Mouse (Mus musculus): ENCODE results near the gene Ugt1a7c. TPM values are rescaled to one million over a fixed set of nuclear protein-coding genes. Genes with fewer than 3 reads are reported as not detected.

Gene Ugt1a7c
- total and polyA plus RNA-seq, 3 experiments: not detected

DNA sequence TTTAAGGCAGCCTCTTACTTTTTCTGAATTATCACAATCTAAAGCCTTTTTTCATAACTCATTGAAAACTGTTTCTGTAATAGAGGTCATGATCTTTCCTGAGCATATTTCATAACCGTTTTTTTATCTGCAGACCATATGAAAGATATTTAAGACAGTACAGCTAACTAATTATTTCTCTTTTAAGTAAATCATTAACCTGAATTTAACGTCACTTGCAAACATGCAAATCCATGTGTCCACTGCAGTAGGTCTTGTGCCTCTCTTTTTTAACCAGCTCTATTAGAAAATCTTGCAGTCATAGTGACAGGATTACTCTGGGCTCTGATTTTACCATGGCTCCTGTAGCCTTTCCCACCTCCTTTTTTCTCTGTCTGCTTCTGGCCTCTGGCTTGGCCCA lies 24.4 kb upstream of the Ugt1a7c start, which contains the start of gene Ugt1a9:
Gene Ugt1a9, plus strand, starts transcription at position 306 of the 400 bp plus-strand sequence.
- H3K9me3 ChIP-seq (replicated peaks; ENCODE audit: insufficient read depth, low read length): no peaks in the 10 kb centered on the region
- H3K4me1 ChIP-seq (ENCODE audit: control insufficient read depth in 1 of 2, insufficient read depth in 2 of 2, low read length in 2 of 2): no peaks in the 10 kb centered on the region
- TF ChIP-seq ZMIZ1 (IDR thresholded peaks at IDR 0.05; ENCODE audit: low read depth, low read length) (no peak), ZC3H11A (IDR thresholded peaks at IDR 0.05; ENCODE audit: low read depth, low read length) (no peak), SIN3A (IDR thresholded peaks at IDR 0.05; ENCODE audit: low read length) (no peak), UBTF (IDR thresholded peaks at IDR 0.05; ENCODE audit: borderline replicate concordance, insufficient read depth, low read depth, low read length) (no peak), EP300 (IDR thresholded peaks at IDR 0.05; ENCODE audit: low read depth in 1 of 2, low read length in 2 of 2) (no peak), MAFK (IDR thresholded peaks at IDR 0.05; ENCODE audit: borderline replicate concordance, low read depth, low read length) (no peak), TCF12 (IDR thresholded peaks at IDR 0.05; ENCODE audit: low read depth, low read length) (no peak), MEF2A (IDR thresholded peaks at IDR 0.05; ENCODE audit: extremely low read depth, insufficient replicate concordance, low read depth, low read length, poor library complexity, severe bottlenecking) (no peak), KAT2A (conservative IDR thresholded peaks at IDR 0.05; ENCODE audit: low read depth, low read length) (no peak), MXI1 (IDR thresholded peaks at IDR 0.05; ENCODE audit: low read depth, low read length) (no peak), ELF1 (IDR thresholded peaks at IDR 0.05; ENCODE audit: low read depth, low read length) (no peak), POLR2A (IDR thresholded peaks at IDR 0.05; ENCODE audit: control insufficient read depth in 1 of 2, insufficient read depth in 1 of 2, low read depth in 1 of 2, low read length in 2 of 2, poor library complexity in 1 of 2) (no peak), RCOR1 (IDR thresholded peaks at IDR 0.05; ENCODE audit: low read depth, low read length) (no peak), CHD1 (IDR thresholded peaks at IDR 0.05; ENCODE audit: low read depth, low read length) (no peak), MAX (IDR thresholded peaks at IDR 0.05; ENCODE audit: low read length) (no peak), ZKSCAN1 (IDR thresholded peaks at IDR 0.05; ENCODE audit: low read depth, low read length) (no peak), RAD21 (IDR thresholded peaks at IDR 0.05; ENCODE audit: low read depth, low read length) (no peak), USF2 (IDR thresholded peaks at IDR 0.05; ENCODE audit: borderline replicate concordance in 1 of 2, insufficient read depth in 1 of 2, low read depth in 1 of 2, low read length in 2 of 2) (no peak), GABPA (IDR thresholded peaks at IDR 0.05; ENCODE audit: low read depth, low read length) (no peak)
- peaks cover 0 to 1% of the 10 kb centered on the region in 2 experiments; a peak in 1 of 4 replicates for H3K27me3 ChIP-seq (ENCODE audit: control insufficient read depth in 1 of 2, insufficient read depth in 2 of 2, low read length in 2 of 2)
- H3K9ac ChIP-seq (ENCODE audit: control insufficient read depth, low read depth, low read length, poor library complexity, severe bottlenecking): no peak within 1 kb of the TSS
- H3K27ac ChIP-seq (ENCODE audit: control insufficient read depth, low read depth, low read length): no peak within 1 kb of the TSS
- no peak for DNase-seq (ENCODE audit: low read depth, low spot score)
- H3K36me3 ChIP-seq (ENCODE audit: control insufficient read depth in 1 of 2, insufficient read depth in 2 of 2, low read length in 2 of 2): no peaks in the 10 kb centered on the region
- H3K79me2 ChIP-seq (ENCODE audit: control insufficient read depth, insufficient read depth, low read length, poor library complexity): no peaks in the 10 kb centered on the region
- no peak within 1 kb of the TSS for H3K4me3 ChIP-seq (ENCODE audit: control insufficient read depth in 1 of 2, insufficient read depth in 1 of 2, low read depth in 2 of 2, low read length in 2 of 2)

- H3K36me3 ChIP-seq (ENCODE audit: control insufficient read depth in 1 of 2, insufficient read depth in 2 of 2, low read length in 2 of 2): no peaks in the 10 kb centered on the region
- H3K27me3 ChIP-seq (ENCODE audit: control insufficient read depth in 1 of 2, insufficient read depth in 2 of 2, low read length in 2 of 2): peaks cover 0 to 1% of the 10 kb centered on the region in 2 experiments; a peak in 1 of 4 replicates
- TF ChIP-seq MXI1 (IDR thresholded peaks at IDR 0.05; ENCODE audit: low read depth, low read length) (no peak), USF2 (IDR thresholded peaks at IDR 0.05; ENCODE audit: borderline replicate concordance in 1 of 2, insufficient read depth in 1 of 2, low read depth in 1 of 2, low read length in 2 of 2) (no peak), MYB (IDR thresholded peaks at IDR 0.05; ENCODE audit: low read depth, low read length) (no peak), RAD21 (IDR thresholded peaks at IDR 0.05; ENCODE audit: low read depth, low read length) (no peak), UBTF (IDR thresholded peaks at IDR 0.05; ENCODE audit: borderline replicate concordance, insufficient read depth, low read depth, low read length) (no peak), SIN3A (IDR thresholded peaks at IDR 0.05; ENCODE audit: low read length) (no peak), BHLHE40 (IDR thresholded peaks at IDR 0.05; ENCODE audit: borderline replicate concordance, low read depth, low read length) (no peak), ZKSCAN1 (IDR thresholded peaks at IDR 0.05; ENCODE audit: low read depth, low read length) (no peak), POLR2AphosphoS2 (IDR thresholded peaks at IDR 0.05; ENCODE audit: low read length) (no peak), HCFC1 (IDR thresholded peaks at IDR 0.05; ENCODE audit: low read depth, low read length) (no peak), JUND (IDR thresholded peaks at IDR 0.05; ENCODE audit: low read depth, low read length) (no peak), POLR2AphosphoS5 (IDR thresholded peaks at IDR 0.05; ENCODE audit: borderline replicate concordance, low read depth, low read length) (no peak), EP300 (IDR thresholded peaks at IDR 0.05; ENCODE audit: low read depth in 1 of 2, low read length in 2 of 2) (no peak), E2F4 (IDR thresholded peaks at IDR 0.05; ENCODE audit: borderline replicate concordance, low read depth, low read length) (no peak), TCF12 (IDR thresholded peaks at IDR 0.05; ENCODE audit: low read depth, low read length) (no peak), TAL1 (IDR thresholded peaks at IDR 0.05; ENCODE audit: low read length) (no peak), ZNF384 (IDR thresholded peaks at IDR 0.05; ENCODE audit: low read depth, low read length) (no peak), GATA1 (IDR thresholded peaks at IDR 0.05; ENCODE audit: low read depth, low read length) (no peak)
- H3K27ac ChIP-seq (ENCODE audit: control insufficient read depth, low read depth, low read length): no peak overlapping the region
- no peaks in the 10 kb centered on the region for H3K9me3 ChIP-seq (replicated peaks; ENCODE audit: insufficient read depth, low read length)
- H3K9ac ChIP-seq (ENCODE audit: control insufficient read depth, low read depth, low read length, poor library complexity, severe bottlenecking): no peak overlapping the region
- no peak for DNase-seq (ENCODE audit: low read depth, low spot score)
- H3K4me1 ChIP-seq (ENCODE audit: control insufficient read depth in 1 of 2, insufficient read depth in 2 of 2, low read length in 2 of 2): no peaks in the 10 kb centered on the region
- H3K4me3 ChIP-seq (ENCODE audit: control insufficient read depth in 1 of 2, insufficient read depth in 1 of 2, low read depth in 2 of 2, low read length in 2 of 2): no peak overlapping the region
- H3K79me2 ChIP-seq (ENCODE audit: control insufficient read depth, insufficient read depth, low read length, poor library complexity): no peaks in the 10 kb centered on the region
Measured at GRCm38 (mm10) chr1:88070902-88071301, 24.0 kb upstream of the Ugt1a7c start.
